Mouse (Mus musculus) intestine, embryonic 16.5 days (tissue): ENCODE measurements at regions not wholly inside any gene's neighbourhood (a gene's known extent, or its start where the extent isn't known, plus 50 kb on each side); places are given as distances from the start of the nearest gene placed in this dataset.

ENCODE experiments used
- ATAC-seq: fragments of 200-750 bp; cut with Nextera tagmentation; 2 replicates; pipeline ENCODE4 v1.8.0; 2017; ENCODE audit warnings: moderate TSS enrichment, moderate library complexity
- H3K27ac ChIP-seq: fragments of 300-500 bp; sonication (generic); 2 replicates; pipeline ENCODE4 v1.5.1; 2014; ENCODE audit warnings: mild to moderate bottlenecking, low read length
- H3K27me3 ChIP-seq: fragments of 300-500 bp; sonication (generic); replicated peaks from 2 replicates; pipeline ENCODE4 v1.6.1; 2014; ENCODE audit warnings: low read length, control low read depth, mixed read lengths; ENCODE audit not compliant: control insufficient read depth, insufficient read depth
- H3K36me3 ChIP-seq: fragments of 300-500 bp; sonication (generic); 2 replicates; pipeline ENCODE4 v1.6.1; 2014; ENCODE audit warnings: low read length, control low read depth; ENCODE audit not compliant: control insufficient read depth, insufficient read depth
- H3K4me1 ChIP-seq: fragments of 300-500 bp; sonication (generic); 2 replicates; pipeline ENCODE4 v1.6.1; 2014; ENCODE audit warnings: low read length, control low read depth, mixed read lengths; ENCODE audit not compliant: control insufficient read depth, insufficient read depth
- H3K4me2 ChIP-seq: fragments of 300-500 bp; sonication (generic); 2 replicates; pipeline ENCODE4 v1.6.1; 2014; ENCODE audit warnings: low read depth, low read length, control low read depth
- H3K4me3 ChIP-seq: fragments of 300-500 bp; sonication (generic); 2 replicates; pipeline ENCODE4 v1.5.1; 2014; ENCODE audit warnings: mild to moderate bottlenecking, low read length
- H3K9ac ChIP-seq: fragments of 300-500 bp; sonication (generic); 2 replicates; pipeline ENCODE4 v1.6.1; 2014; ENCODE audit warnings: low read depth, low read length
- H3K9me3 ChIP-seq: fragments of 300-500 bp; sonication (generic); 2 replicates; pipeline ENCODE4 v1.6.1; 2016; ENCODE audit warnings: low read length, control low read depth; ENCODE audit not compliant: control insufficient read depth
- WGBS: fragments of 180-500 bp; shearing (Covaris S2); extraction: QIAGEN DNeasy Blood & Tissue Kit; methylation state at CpG from one replicate; pipeline ENCODE4 v1.1.7; 2014; 5-methylcytosine and 5-hydroxymethylcytosine counted together

DNA sequence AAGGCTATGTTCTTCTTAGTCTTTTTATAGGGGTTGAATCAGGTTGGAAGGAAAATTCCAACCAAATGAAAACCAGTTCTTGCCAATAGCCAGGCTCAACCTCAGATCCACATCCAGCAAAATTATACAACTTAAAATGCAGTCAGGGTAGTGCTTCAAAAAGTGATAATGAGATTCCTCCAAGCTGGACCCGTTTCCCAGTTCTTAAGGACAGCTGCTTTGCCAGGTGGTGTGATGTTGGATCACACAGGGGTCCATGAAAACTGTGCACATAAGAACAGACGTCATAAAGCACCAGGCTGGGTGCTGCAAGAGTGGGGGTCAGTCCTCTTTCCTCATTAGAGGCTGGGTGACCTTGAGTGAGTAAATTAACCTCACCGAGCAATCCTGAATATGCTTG lies 253.9 kb downstream of the Qdpr start:
- 55% methylated on average over 3 of the region's 3 CpGs for WGBS
- ATAC-seq = no peak
- no peak overlapping the region for H3K4me3 ChIP-seq
- H3K27ac ChIP-seq = no peak overlapping the region
- H3K4me2 ChIP-seq = no peak overlapping the region
- H3K9me3 ChIP-seq = no peaks in the 10 kb centered on the region
- no peaks in the 10 kb centered on the region for H3K36me3 ChIP-seq
- H3K9ac ChIP-seq = no peak overlapping the region
- H3K27me3 ChIP-seq = no peaks in the 10 kb centered on the region
- no peaks in the 10 kb centered on the region for H3K4me1 ChIP-seq

- Histone ChIP-seq H3K4me3 (no peak overlapping the region), H3K9me3 (no peaks in the 10 kb centered on the region), H3K4me2 (no peak overlapping the region), H3K36me3 (no peaks in the 10 kb centered on the region), H3K27me3 (no peaks in the 10 kb centered on the region), H3K27ac (no peak overlapping the region), H3K9ac (no peak overlapping the region), H3K4me1 (no peaks in the 10 kb centered on the region)
- ATAC-seq = no peak
Observed at GRCm38 (mm10) chr5:45192287-45192686, 257.7 kb downstream of the Qdpr start.

GRCm38 (mm10) chr5:45173035-45173755 lies 276.8 kb downstream of the Qdpr start:
- no peaks in the 10 kb centered on the region for H3K36me3 ChIP-seq
- no peaks in the 10 kb centered on the region for H3K27me3 ChIP-seq
- no peak overlapping the region for H3K9ac ChIP-seq
- H3K9me3 ChIP-seq = no peaks in the 10 kb centered on the region
- ATAC-seq = no peak
- H3K4me2 ChIP-seq = no peak overlapping the region
- 73% methylated on average over 8 of the region's 8 CpGs for WGBS
- no peak overlapping the region for H3K4me3 ChIP-seq
- no peaks in the 10 kb centered on the region for H3K4me1 ChIP-seq
- H3K27ac ChIP-seq = no peak overlapping the region

- Histone ChIP-seq H3K27ac (no peak overlapping the region), H3K9me3 (no peaks in the 10 kb centered on the region), H3K4me2 (no peak overlapping the region), H3K27me3 (no peaks in the 10 kb centered on the region), H3K4me1 (no peaks in the 10 kb centered on the region), H3K4me3 (no peak overlapping the region), H3K9ac (no peak overlapping the region), H3K36me3 (no peaks in the 10 kb centered on the region)
- WGBS = 95% methylated on average over 4 of the region's 4 CpGs
- no peak for ATAC-seq
Observed at GRCm38 (mm10) chr5:45159194-45159593, 290.8 kb downstream of the Qdpr start.

DNA sequence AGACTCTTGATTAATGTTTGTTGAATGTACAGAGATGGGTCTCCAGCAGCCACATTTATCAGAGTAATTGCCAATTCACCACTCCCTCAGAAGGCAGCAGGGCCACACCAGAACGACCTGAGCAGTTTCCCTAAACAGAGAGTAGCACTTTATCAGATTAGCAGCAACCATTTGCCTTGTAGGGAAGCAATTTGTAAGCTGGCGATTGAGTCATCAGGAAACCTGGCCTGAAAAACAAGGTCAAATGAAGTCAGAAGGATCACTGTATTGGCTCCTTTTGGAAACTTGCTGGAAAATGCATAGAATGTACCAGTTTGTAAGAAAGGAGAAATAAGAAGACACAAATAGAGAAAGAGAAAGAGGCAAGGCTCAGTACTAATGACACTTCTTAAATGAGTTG lies 295.1 kb downstream of the Qdpr start:
- H3K27ac ChIP-seq = no peak overlapping the region
- H3K4me2 ChIP-seq = no peak overlapping the region
- H3K27me3 ChIP-seq = no peaks in the 10 kb centered on the region
- no peaks in the 10 kb centered on the region for H3K4me1 ChIP-seq
- 18% methylated on average over 2 of the region's 2 CpGs for WGBS
- H3K4me3 ChIP-seq = no peak overlapping the region
- ATAC-seq = no peak
- H3K9me3 ChIP-seq = no peaks in the 10 kb centered on the region
- no peak overlapping the region for H3K9ac ChIP-seq
- H3K36me3 ChIP-seq = no peaks in the 10 kb centered on the region

- Histone ChIP-seq H3K9ac (no peak overlapping the region), H3K4me1 (no peaks in the 10 kb centered on the region), H3K27ac (no peak overlapping the region), H3K9me3 (no peaks in the 10 kb centered on the region), H3K36me3 (no peaks in the 10 kb centered on the region), H3K4me2 (no peak overlapping the region), H3K4me3 (no peak overlapping the region), H3K27me3 (no peaks in the 10 kb centered on the region)
- ATAC-seq = no peak
- 87% methylated on average over 4 of the region's 4 CpGs for WGBS
Observed at GRCm38 (mm10) chr5:45144186-45144585, 305.9 kb downstream of the Qdpr start.

GRCm38 (mm10) chr5:45137198-45137973 lies 312.6 kb downstream of the Qdpr start:
- no peaks in the 10 kb centered on the region for H3K9me3 ChIP-seq
- 30% methylated on average over 10 of the region's 10 CpGs for WGBS
- H3K4me3 ChIP-seq = no peak overlapping the region
- no peaks in the 10 kb centered on the region for H3K27me3 ChIP-seq
- H3K4me2 ChIP-seq = peak overlapping the region; percentile 4; the same call in 1 of the 2 replicates
- ATAC-seq = no peak
- no peak overlapping the region for H3K9ac ChIP-seq
- no peaks in the 10 kb centered on the region for H3K36me3 ChIP-seq
- no peak overlapping the region for H3K27ac ChIP-seq
- H3K4me1 ChIP-seq = 0 out of 2 replicates have a peak, but pooled peaks cover 4% of the 10 kb centered on the region

DNA sequence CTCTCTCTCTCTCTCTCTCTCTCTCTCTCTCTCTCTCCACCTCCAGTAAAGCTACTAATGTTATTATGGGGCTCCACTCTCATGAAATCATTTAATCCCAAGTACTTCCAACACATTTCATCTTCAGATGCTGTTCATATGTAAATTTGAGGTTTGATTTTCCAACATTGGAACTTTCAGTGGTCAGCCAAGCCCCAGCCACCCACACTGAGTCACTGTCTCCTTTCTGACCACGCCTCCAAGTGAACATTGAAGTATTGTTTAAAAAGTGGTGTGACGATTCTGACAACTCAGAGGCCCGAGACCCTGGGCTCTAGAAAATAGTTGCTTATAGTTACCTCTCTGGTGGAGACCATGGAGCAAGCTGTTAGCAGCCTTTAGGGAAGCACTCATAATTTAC lies 313.3 kb downstream of the Qdpr start:
- H3K27ac ChIP-seq = no peak overlapping the region
- H3K9ac ChIP-seq = no peak overlapping the region
- 42% methylated on average over 3 of the region's 3 CpGs for WGBS
- H3K27me3 ChIP-seq = no peaks in the 10 kb centered on the region
- H3K36me3 ChIP-seq = no peaks in the 10 kb centered on the region
- no peak overlapping the region for H3K4me3 ChIP-seq
- no peak overlapping the region for H3K4me2 ChIP-seq
- no peak for ATAC-seq
- no peaks in the 10 kb centered on the region for H3K9me3 ChIP-seq
- 0 out of 2 replicates have a peak, but pooled peaks cover 4% of the 10 kb centered on the region for H3K4me1 ChIP-seq

- Histone ChIP-seq H3K9ac (no peak overlapping the region), H3K4me1 (no peaks in the 10 kb centered on the region), H3K4me3 (no peak overlapping the region), H3K27me3 (no peaks in the 10 kb centered on the region), H3K4me2 (no peak overlapping the region), H3K9me3 (no peaks in the 10 kb centered on the region), H3K27ac (no peak overlapping the region), H3K36me3 (no peaks in the 10 kb centered on the region)
- 74% methylated on average over 8 of the region's 8 CpGs for WGBS
- no peak for ATAC-seq
Observed at GRCm38 (mm10) chr5:45127971-45128370, 322.1 kb downstream of the Qdpr start.
